Mouse (Mus musculus) CH12.LX (cell line): ENCODE measurements around the gene Tmem92. TPM values are rescaled to one million over a fixed set of nuclear protein-coding genes. Genes with fewer than 3 reads are reported as not detected.

Source experiments
- DNase-seq: peaks from one replicate; pipeline ENCODE4 v3.0.0-alpha.2; 2013; ENCODE audit errors: extremely low read depth
- H3K27ac ChIP-seq: 2 replicates; pipeline ENCODE4 v1.5.1; 2012; ENCODE audit warnings: low read depth, mild to moderate bottlenecking, control low read depth, moderate library complexity; ENCODE audit not compliant: insufficient read depth
- H3K27me3 ChIP-seq: replicated peaks from 2 replicates; pipeline ENCODE3; 2012; ENCODE audit warnings: inconsistent platforms
- H3K36me3 ChIP-seq, 2 experiments: replicated peaks in 1 of 2; 2 replicates each; pipeline versions ENCODE3 to v1.6.1; 2012; ENCODE audit warnings: inconsistent platforms in 1 of 2, low read length in 1 of 2, mild to moderate bottlenecking in 1 of 2, mixed read lengths in 1 of 2, moderate library complexity in 1 of 2; ENCODE audit not compliant: control insufficient read depth in 1 of 2, insufficient read depth in 1 of 2
- H3K4me1 ChIP-seq, 2 experiments: 2 replicates each; pipeline ENCODE4 v1.6.1; 2012; ENCODE audit warnings: inconsistent platforms in 1 of 2, moderate library complexity in 1 of 2; ENCODE audit not compliant: insufficient read depth in 2 of 2, control insufficient read depth in 1 of 2
- H3K4me2 ChIP-seq: 2 replicates; pipeline ENCODE4 v1.6.1; 2012; ENCODE audit warnings: low read depth, mild to moderate bottlenecking, control low read depth; ENCODE audit not compliant: poor library complexity, insufficient read depth, severe bottlenecking
- H3K4me3 ChIP-seq, 3 experiments: fragments of 150-350 bp in 1 of 3; sonication (generic) in 1 of 3; replicated peaks in 1 of 3; 2 replicates each; pipeline versions ENCODE3 to v1.5.1; 2011 to 2012; ENCODE audit warnings: low read depth in 2 of 3, low read length in 2 of 3, mild to moderate bottlenecking in 2 of 3, moderate library complexity in 2 of 3, control low read depth in 1 of 3, improper control_type of control experiment in 1 of 3, inconsistent platforms in 1 of 3, mixed read lengths in 1 of 3; ENCODE audit not compliant: poor library complexity in 1 of 3
- H3K79me2 ChIP-seq: replicated peaks from 2 replicates; pipeline ENCODE4 v1.6.1; 2012; ENCODE audit warnings: mild to moderate bottlenecking, moderate library complexity; ENCODE audit not compliant: control insufficient read depth, poor library complexity, insufficient read depth, severe bottlenecking; ENCODE audit errors: extremely low read depth
- H3K9ac ChIP-seq: 2 replicates; pipeline ENCODE4 v1.6.1; 2012; ENCODE audit warnings: low read depth, mild to moderate bottlenecking, control low read depth, moderate library complexity; ENCODE audit not compliant: insufficient read depth
- H3K9me3 ChIP-seq: replicated peaks from 2 replicates; pipeline ENCODE3; 2012; ENCODE audit warnings: low read length, inconsistent platforms, mixed read lengths
- ELF1 ChIP-seq: IDR thresholded peaks from 2 replicates; pipeline ENCODE4 v1.6.1; 2014; ENCODE audit warnings: low read depth, mild to moderate bottlenecking, inconsistent platforms, low read length, improper control_type of control experiment
- HCFC1 ChIP-seq: IDR thresholded peaks from 2 replicates; pipeline ENCODE4 v1.6.1; 2012; ENCODE audit warnings: low read depth, mild to moderate bottlenecking, inconsistent platforms, low read length, improper control_type of control experiment
- MAFK ChIP-seq: IDR thresholded peaks from 2 replicates; pipeline ENCODE4 v1.6.1; 2011; ENCODE audit warnings: low read length, improper control_type of control experiment; ENCODE audit not compliant: insufficient replicate concordance
- MEF2A ChIP-seq: IDR thresholded peaks from 2 replicates; pipeline ENCODE4 v1.6.1; 2014; ENCODE audit warnings: low read depth, mild to moderate bottlenecking, inconsistent platforms, low read length, improper control_type of control experiment, borderline replicate concordance
- NRF1 ChIP-seq: IDR thresholded peaks from 2 replicates; pipeline ENCODE4 v1.6.1; 2014; ENCODE audit warnings: low read depth, mild to moderate bottlenecking, inconsistent platforms, low read length, improper control_type of control experiment, moderate library complexity
- RAD21 ChIP-seq: IDR thresholded peaks from 2 replicates; pipeline ENCODE4 v1.6.1; 2011; ENCODE audit warnings: low read depth, mild to moderate bottlenecking, low read length, improper control_type of control experiment, moderate library complexity
- RCOR1 ChIP-seq: conservative IDR thresholded peaks from 2 replicates; pipeline ENCODE4 v1.6.1; 2012; ENCODE audit warnings: low read depth, mild to moderate bottlenecking, inconsistent platforms, low read length, improper control_type of control experiment
- TBP ChIP-seq: conservative IDR thresholded peaks from 2 replicates; pipeline ENCODE4 v1.6.1; 2011; ENCODE audit warnings: low read depth, low read length, improper control_type of control experiment
- TCF12 ChIP-seq: IDR thresholded peaks from 2 replicates; pipeline ENCODE4 v1.6.1; 2014; ENCODE audit warnings: low read depth, mild to moderate bottlenecking, inconsistent platforms, low read length, improper control_type of control experiment
- ZKSCAN1 ChIP-seq: IDR thresholded peaks from 2 replicates; pipeline ENCODE4 v1.6.1; 2012; ENCODE audit warnings: low read depth, inconsistent platforms, low read length, improper control_type of control experiment, borderline replicate concordance
- ZNF384 ChIP-seq: IDR thresholded peaks from 2 replicates; pipeline ENCODE4 v1.6.1; 2012; ENCODE audit warnings: low read depth, low read length, improper control_type of control experiment, inconsistent platforms
- dilution Hi-C: fragments of 300-500 bp; cut with MboI; formaldehyde crosslinking; loops from 2 replicates; pipeline ENCODE4 v1.14.3; 2020; ENCODE audit warnings: low sequenced_read_pairs; ENCODE audit not compliant: extremely low pct_unique_long_range_greater_than_20kb, extremely low pct_ligation_motif_present
- in situ Hi-C: fragments of 300-500 bp; cut with MboI; formaldehyde crosslinking; loops from 3 replicates; pipeline ENCODE4 v1.14.3; 2019; ENCODE audit warnings: low sequenced_read_pairs, low pct_ligation_motif_present, low pct_unique_long_range_greater_than_20kb, mixed read lengths
- polyA plus RNA-seq: library from polyadenylated mRNA; unstranded; fragments of >175 nt; gene quantifications from 2 replicates; pipeline ENCODE4 v1.2.1, GENCODE M21; 2012; ENCODE audit warnings: low read depth; ENCODE audit not compliant: insufficient read length
- total RNA-seq, 2 experiments: library from RNA; depleted of rRNA; stranded (reverse); fragments of 300-350 nt in 1 of 2; fragments of >200 nt in 1 of 2; gene quantifications; 2 replicates each; pipeline ENCODE4 v1.2.3; 2012 to 2014

Gene Tmem92
- total and polyA plus RNA-seq, 3 experiments: not detected

GRCm38 (mm10) chr11:94759916-94760315, 22.6 kb downstream of the Tmem92 start:
- Histone ChIP-seq H3K9ac (no peak overlapping the region), H3K4me1 (no peaks in the 10 kb centered on the region; a peak in 1 of 4 replicates), H3K36me3 (no peaks in the 10 kb centered on the region), H3K27ac (no peak overlapping the region), H3K4me2 (no peak overlapping the region), H3K4me3 (no peak overlapping the region), H3K9me3 (peaks cover 2% of the 10 kb centered on the region), H3K79me2 (no peaks in the 10 kb centered on the region), H3K27me3 (peaks cover 85% of the 10 kb centered on the region)
- TF ChIP-seq TBP (no peak), ELF1 (no peak), RCOR1 (no peak), ZKSCAN1 (no peak), NRF1 (no peak), HCFC1 (no peak), MAFK (no peak), RAD21 (no peak), ZNF384 (no peak), TCF12 (no peak)
- in situ Hi-C loops (no loop called here), dilution Hi-C loops (no loop called here)
- no peak for DNase-seq

GRCm38 (mm10) chr11:94752946-94753713, 29.4 kb downstream of the Tmem92 start:
- dilution Hi-C loops: no loop called here
- peaks cover 80% of the 10 kb centered on the region for H3K27me3 ChIP-seq

More at GRCm38 (mm10) chr11:94752946-94753713, 29.4 kb downstream of the Tmem92 start:
- in situ Hi-C loops: no loop called here
- TF ChIP-seq NRF1 (no peak), MEF2A (no peak), ZNF384 (no peak), MAFK (peak; percentile 76)
- no peak overlapping the region for H3K9ac ChIP-seq
- no peaks in the 10 kb centered on the region for H3K79me2 ChIP-seq
- no peak overlapping the region for H3K27ac ChIP-seq
- no peak overlapping the region for H3K4me2 ChIP-seq
- H3K4me1 ChIP-seq: peaks cover 0 to 14% of the 10 kb centered on the region in 2 experiments; a peak in 2 of 4 replicates
- H3K4me3 ChIP-seq: no peak overlapping the region
- no peaks in the 10 kb centered on the region for H3K9me3 ChIP-seq
- DNase-seq: peak; percentile 22
- no peaks in the 10 kb centered on the region for H3K36me3 ChIP-seq
